Mouse (Mus musculus) Muller cell, postnatal 12 days (primary cell): ENCODE data around the gene Calm4.
"Not testable (repeated sequence)": the region's sequence is repeated elsewhere in the genome, so short reads cannot be mapped to it uniquely, and the experiment has no call there.

Experiments
- DNase-seq: peaks from one replicate; pipeline ENCODE4 v3.0.0-alpha.2; 2015; ENCODE audit errors: inconsistent ontology term

Calm4 gene

GRCm38 (mm10) chr13:3837312-3837807 lies at the start of gene Calm4:
Calm4 (plus strand) TSS chr13:3837757.
- DNase-seq: not testable (repeated sequence)

- DNase-seq: no peak
These were observed 49.0 kb upstream of the Calm4 start for GRCm38 (mm10) chr13:3788588-3788987.

- DNase-seq: no peak
These were observed 48.0 kb upstream of the Calm4 start for GRCm38 (mm10) chr13:3789531-3789930.

- no peak for DNase-seq
These were observed 40.9 kb upstream of the Calm4 start for GRCm38 (mm10) chr13:3796649-3797048.

- DNase-seq: no peak
These were observed 38.8 kb upstream of the Calm4 start for GRCm38 (mm10) chr13:3798751-3799150.

- no peak for DNase-seq
These were observed 38.2 kb upstream of the Calm4 start for GRCm38 (mm10) chr13:3799386-3799785.

GRCm38 (mm10) chr13:3804186-3804585 lies 33.4 kb upstream of the Calm4 start, which contains the start of gene Calml3:
Calml3 (minus strand) TSS chr13:3804316.
- DNase-seq: no peak

- DNase-seq: no peak
These were observed 32.4 kb upstream of the Calm4 start for GRCm38 (mm10) chr13:3805132-3805531.

- DNase-seq: no peak
These were observed 31.9 kb upstream of the Calm4 start for GRCm38 (mm10) chr13:3805638-3806037.

GRCm38 (mm10) chr13:3807131-3807827 lies 30.3 kb upstream of the Calm4 start:
- peak; percentile 31 for DNase-seq

GRCm38 (mm10) chr13:3818012-3818739 lies 19.4 kb upstream of the Calm4 start:
- DNase-seq: no peak

- DNase-seq: no peak
These were observed 18.8 kb upstream of the Calm4 start for GRCm38 (mm10) chr13:3818740-3819076.

GRCm38 (mm10) chr13:3822105-3822504 lies 15.5 kb upstream of the Calm4 start:
- peak; percentile 46 for DNase-seq

GRCm38 (mm10) chr13:3825726-3826125 lies 11.8 kb upstream of the Calm4 start:
- DNase-seq: no peak

GRCm38 (mm10) chr13:3831546-3831945 lies 6.0 kb upstream of the Calm4 start:
- no peak for DNase-seq

- no peak for DNase-seq
These were observed 5.6 kb upstream of the Calm4 start for GRCm38 (mm10) chr13:3831994-3832393.

- no peak for DNase-seq
These were observed 5.1 kb upstream of the Calm4 start for GRCm38 (mm10) chr13:3832450-3832849.

GRCm38 (mm10) chr13:3833644-3834043 lies 3.9 kb upstream of the Calm4 start:
- not testable (repeated sequence) for DNase-seq

GRCm38 (mm10) chr13:3840662-3841061 lies 3.1 kb downstream of the Calm4 start:
- not testable (repeated sequence) for DNase-seq

GRCm38 (mm10) chr13:3850330-3850729 lies 12.8 kb downstream of the Calm4 start:
- DNase-seq: no peak

GRCm38 (mm10) chr13:3853648-3854333 lies 16.2 kb downstream of the Calm4 start, which contains the start of gene Calm5:
Calm5 (plus strand) TSS chr13:3854173.
- DNase-seq: not testable (repeated sequence)

GRCm38 (mm10) chr13:3854856-3855255 lies 17.3 kb downstream of the Calm4 start:
- DNase-seq: no peak
